ENCODE assay signal across 8 mouse cellular contexts in genomic region chr7:116607628-116608225, GRCm38 (mm10).
DNase-seq lines count a peak whose midpoint lies in the region; ATAC-seq and TF ChIP-seq lines count a peak whose summit lies in the region.

No protein-coding gene starts in this region.

- 2% methylated on average over 15 of the region's 15 CpGs for WGBS in lung, adult 2 months
- WGBS in forebrain, embryonic 11.5 days, result 8% methylated on average over 15 of the region's 15 CpGs
- 6% methylated on average over 15 of the region's 15 CpGs for WGBS in intestine, postnatal 0 days
- 7% methylated on average over 15 of the region's 15 CpGs for WGBS in midbrain, embryonic 16.5 days

- H3K4me2 ChIP-seq in forebrain, embryonic 11.5 days (ENCODE audit: low read depth, low read length, severe bottlenecking), result peak overlapping the region; percentile 48
- peak overlapping the region; percentile 63 for H3K4me2 ChIP-seq in intestine, postnatal 0 days (replicated peaks; ENCODE audit: low read depth)
- peak overlapping the region; percentile 72 for H3K4me2 ChIP-seq in midbrain, embryonic 16.5 days (ENCODE audit: low read length)

- no peak overlapping the region for H3K27ac ChIP-seq in forebrain, embryonic 11.5 days (ENCODE audit: low read depth, low read length)
- H3K27ac ChIP-seq in intestine, postnatal 0 days (ENCODE audit: low read depth, low read length), result no peak overlapping the region
- no peak overlapping the region for H3K27ac ChIP-seq in midbrain, embryonic 16.5 days (ENCODE audit: low read length)

- no peak for TF ChIP-seq POLR2A in lung, adult 2 months (IDR thresholded peaks at IDR 0.05; ENCODE audit: borderline replicate concordance, extremely low read depth, low read depth, low read length)

- peak overlapping the region; percentile 13 for H3K4me3 ChIP-seq in lung, adult 2 months (replicated peaks; ENCODE audit: extremely low read depth, low read depth, low read length)
- H3K4me3 ChIP-seq in forebrain, embryonic 11.5 days (ENCODE audit: low read depth, low read length), result peak overlapping the region; percentile 17
- peak overlapping the region; percentile 26 for H3K4me3 ChIP-seq in intestine, postnatal 0 days (ENCODE audit: low read depth, low read length)
- peak overlapping the region; percentile 29 for H3K4me3 ChIP-seq in midbrain, embryonic 16.5 days (ENCODE audit: low read depth, low read length)

- no peaks in the 10 kb centered on the region for H3K9me3 ChIP-seq in forebrain, embryonic 11.5 days (ENCODE audit: control insufficient read depth, low read length)
- H3K9me3 ChIP-seq in intestine, postnatal 0 days (ENCODE audit: control insufficient read depth), result no peaks in the 10 kb centered on the region
- no peaks in the 10 kb centered on the region for H3K9me3 ChIP-seq in midbrain, embryonic 16.5 days (replicated peaks; ENCODE audit: control insufficient read depth, low read length, poor library complexity, severe bottlenecking)

- H3K36me3 ChIP-seq in forebrain, embryonic 11.5 days (ENCODE audit: control insufficient read depth, insufficient read depth, low read length), result no peaks in the 10 kb centered on the region
- no peaks in the 10 kb centered on the region for H3K36me3 ChIP-seq in intestine, postnatal 0 days (ENCODE audit: control insufficient read depth, insufficient read depth)
- no peaks in the 10 kb centered on the region for H3K36me3 ChIP-seq in midbrain, embryonic 16.5 days (ENCODE audit: control insufficient read depth, insufficient read depth, low read length)

- peak; percentile 22 for DNase-seq in lung, adult 2 months
- no peak for DNase-seq in lung, postnatal 36 days
- DNase-seq in forebrain, embryonic 11.5 days (ENCODE audit: low spot score), result no peak
- no peak for DNase-seq in spleen, postnatal 36 days (ENCODE audit: low spot score in 2 of 2)
- DNase-seq in adrenal gland, postnatal 4 days (ENCODE audit: low spot score in 2 of 2), result no peak
- no peak for DNase-seq in right cerebral cortex, postnatal 14 days

- no peaks in the 10 kb centered on the region; the same call in 1 of the 2 replicates for H3K27me3 ChIP-seq in forebrain, embryonic 11.5 days (ENCODE audit: control insufficient read depth, insufficient read depth, low read length)
- no peaks in the 10 kb centered on the region for H3K27me3 ChIP-seq in intestine, postnatal 0 days (replicated peaks; ENCODE audit: control insufficient read depth, insufficient read depth, low read length)
- no peaks in the 10 kb centered on the region for H3K27me3 ChIP-seq in midbrain, embryonic 16.5 days (ENCODE audit: control insufficient read depth, insufficient read depth, low read depth, low read length)

- H3K9ac ChIP-seq in forebrain, embryonic 11.5 days (ENCODE audit: low read length), result peak overlapping the region; percentile 27; the same call in 1 of the 2 replicates
- H3K9ac ChIP-seq in intestine, postnatal 0 days (ENCODE audit: low read depth, low read length), result no peak overlapping the region
- no peak overlapping the region; the same call in 1 of the 2 replicates for H3K9ac ChIP-seq in midbrain, embryonic 16.5 days (ENCODE audit: low read depth, low read length)

- no peaks in the 10 kb centered on the region for H3K4me1 ChIP-seq in lung, adult 2 months (ENCODE audit: control insufficient read depth, insufficient read depth, low read length)
- H3K4me1 ChIP-seq in forebrain, embryonic 11.5 days (replicated peaks; ENCODE audit: control insufficient read depth, insufficient read depth, low read length), result peaks cover 4% of the 10 kb centered on the region; the same call in 1 of the 2 replicates
- no peaks in the 10 kb centered on the region for H3K4me1 ChIP-seq in intestine, postnatal 0 days (replicated peaks; ENCODE audit: control insufficient read depth, insufficient read depth, low read length)
- H3K4me1 ChIP-seq in midbrain, embryonic 16.5 days (ENCODE audit: control insufficient read depth, insufficient read depth, low read length), result no peaks in the 10 kb centered on the region; the same call in 1 of the 2 replicates

- TF ChIP-seq CTCF in lung, adult 2 months (IDR thresholded peaks at IDR 0.05; ENCODE audit: insufficient read depth, low read length), result no peak
- TF ChIP-seq CTCF in intestine, postnatal 0 days (IDR thresholded peaks at IDR 0.05; ENCODE audit: low read depth), result no peak

- peak; percentile 46 for ATAC-seq in forebrain, embryonic 11.5 days (replicated peaks; ENCODE audit: low FRiP score)
- no peak for ATAC-seq in intestine, postnatal 0 days
- ATAC-seq in midbrain, embryonic 16.5 days, result peak; percentile 62
